Mouse (Mus musculus) ES-CJ7 (cell line): ENCODE data around the gene Tmc8.
A peak's percentile ranks its signal among the peaks of the same experiment; 100 is the strongest.
"Not testable (repeated sequence)": the region's sequence is repeated elsewhere in the genome, so short reads cannot be mapped to it uniquely, and the experiment has no call there.

Experiments used
- DNase-seq: peaks from one replicate; pipeline ENCODE4 v3.0.0; 2011; ENCODE audit warnings: low read depth, low spot score

Gene Tmc8

DNA sequence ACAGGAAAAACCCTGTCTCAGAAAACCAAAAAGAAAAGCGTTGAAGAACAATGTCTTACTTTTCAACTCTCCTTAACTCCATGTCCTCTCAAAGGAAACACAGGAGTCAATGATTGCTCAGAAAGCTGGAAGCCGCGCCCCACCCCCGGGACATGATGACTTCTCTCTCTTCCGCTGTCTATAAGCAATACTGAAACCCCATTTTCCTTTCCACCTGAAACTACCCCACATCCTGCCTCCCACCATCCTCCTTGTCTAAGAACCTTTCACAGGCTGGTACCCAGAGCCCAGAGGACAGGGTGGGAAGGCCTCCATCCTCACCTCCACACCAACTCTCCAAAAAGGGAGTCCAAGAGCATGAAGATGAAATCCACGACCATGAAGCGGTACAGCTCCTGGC lies 9.5 kb upstream of the Tmc8 start:
- DNase-seq = no peak

DNA sequence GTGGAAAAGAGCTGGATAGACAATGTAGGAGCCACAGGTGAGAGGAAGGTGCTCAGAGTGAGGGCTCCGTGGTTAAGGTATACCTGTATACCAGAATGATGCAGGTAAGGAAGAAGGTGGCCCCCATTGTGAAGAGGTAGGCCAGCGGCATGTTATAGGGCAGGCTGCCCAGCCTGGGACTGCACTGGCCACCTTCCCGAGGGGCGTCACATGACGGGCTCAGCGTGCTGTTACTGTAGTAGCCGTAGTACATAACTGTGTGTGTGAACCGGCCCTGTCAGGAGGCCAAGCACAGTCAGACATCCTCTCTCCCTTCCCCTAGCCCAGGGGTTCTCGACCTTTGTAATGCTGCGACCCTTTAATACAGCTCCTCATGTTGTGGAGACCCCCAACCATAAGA lies 7.0 kb upstream of the Tmc8 start:
- no peak for DNase-seq

DNA sequence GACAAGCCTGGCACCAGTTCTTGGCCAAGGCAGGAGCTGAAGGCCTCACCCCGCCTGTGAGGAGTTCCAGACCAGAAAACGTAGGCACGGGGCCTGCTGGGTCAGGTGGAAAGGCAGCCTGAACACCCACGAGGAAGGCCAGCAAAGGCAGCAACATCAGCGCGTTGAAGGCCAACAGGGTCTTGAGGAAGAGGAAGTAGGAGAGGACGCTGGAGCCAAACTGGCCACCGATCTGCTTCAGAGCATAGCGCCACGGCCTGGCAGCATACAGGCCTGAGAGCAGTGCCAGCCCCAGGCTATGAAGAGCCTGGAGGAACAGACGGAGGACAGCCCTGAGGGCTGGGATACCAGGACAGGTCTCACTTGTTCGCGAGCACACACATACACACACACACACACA lies 6.3 kb upstream of the Tmc8 start:
- DNase-seq = no peak

DNA sequence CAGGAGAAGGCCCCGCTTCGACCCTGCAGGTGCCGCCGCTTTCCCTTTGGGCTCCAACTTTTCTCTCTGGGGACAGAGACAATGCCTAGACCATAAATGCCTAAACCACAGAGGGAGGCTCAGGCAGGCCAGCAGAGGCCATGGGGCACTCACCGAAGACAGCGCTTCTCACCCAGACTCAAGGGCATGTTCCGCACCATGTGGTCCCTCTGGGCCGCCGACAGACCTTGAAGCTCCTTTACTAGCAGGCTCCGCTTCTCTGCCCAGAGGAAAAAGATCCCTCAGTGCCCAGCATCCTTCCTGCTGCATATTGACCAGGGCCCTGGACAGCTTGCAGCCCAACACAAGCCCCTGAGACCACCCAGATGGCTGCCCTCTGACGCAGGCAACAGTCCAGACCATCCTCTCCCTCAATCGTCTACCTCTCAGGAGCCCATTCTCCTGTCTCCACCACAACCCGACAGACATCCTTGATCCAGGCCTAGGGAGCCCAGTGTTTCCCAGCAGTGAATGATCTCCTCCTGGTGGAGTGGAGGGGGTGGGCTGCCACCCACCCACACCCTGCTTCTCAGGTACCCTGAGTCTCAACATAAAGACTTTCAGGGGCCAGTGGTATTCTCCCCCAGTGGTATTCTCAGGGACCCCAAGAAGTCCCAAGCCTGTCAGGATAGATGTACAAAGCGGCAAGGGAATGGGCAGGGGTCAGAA lies 5.6 kb upstream of the Tmc8 start:
- DNase-seq = no peak

DNA sequence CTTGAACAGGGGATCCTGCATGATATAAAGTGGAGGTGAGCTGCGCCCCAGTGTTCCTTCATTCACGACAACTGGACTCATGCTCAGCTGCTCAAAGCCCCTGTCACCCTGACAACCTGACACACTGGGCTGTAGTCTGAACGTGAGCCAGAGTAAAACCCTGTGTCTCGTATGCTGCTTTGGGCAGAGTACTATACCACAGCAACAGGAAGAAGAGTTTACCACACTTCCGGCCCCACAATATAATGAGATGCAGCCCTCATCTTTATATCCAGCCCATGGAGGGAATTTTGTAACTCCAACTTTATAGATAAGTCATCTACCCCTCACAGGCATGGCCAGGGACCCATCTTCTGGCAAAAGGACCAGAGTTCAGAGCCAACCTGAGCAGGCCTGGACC lies 4.8 kb upstream of the Tmc8 start:
- DNase-seq = no peak

DNA sequence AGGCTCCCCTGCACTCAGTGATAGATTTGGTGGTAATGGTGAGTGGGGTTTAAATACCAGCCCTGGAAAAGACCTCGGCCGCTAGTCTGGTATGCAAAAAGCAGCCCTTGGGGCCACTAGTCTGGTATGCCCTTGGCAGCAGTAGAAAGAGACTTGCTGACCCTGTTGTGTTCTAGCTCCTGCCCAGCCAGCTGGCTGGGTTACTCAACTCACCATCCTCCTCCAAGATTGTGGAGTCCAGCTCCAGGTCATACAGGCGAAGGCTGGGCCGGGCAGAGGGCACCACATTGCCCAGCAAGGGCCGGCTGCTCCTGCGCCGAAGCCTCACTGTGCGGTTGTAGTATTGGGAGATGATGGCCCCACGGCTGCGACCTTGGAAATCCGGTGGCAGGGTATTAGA lies 3.8 kb upstream of the Tmc8 start:
- DNase-seq = no peak

DNA sequence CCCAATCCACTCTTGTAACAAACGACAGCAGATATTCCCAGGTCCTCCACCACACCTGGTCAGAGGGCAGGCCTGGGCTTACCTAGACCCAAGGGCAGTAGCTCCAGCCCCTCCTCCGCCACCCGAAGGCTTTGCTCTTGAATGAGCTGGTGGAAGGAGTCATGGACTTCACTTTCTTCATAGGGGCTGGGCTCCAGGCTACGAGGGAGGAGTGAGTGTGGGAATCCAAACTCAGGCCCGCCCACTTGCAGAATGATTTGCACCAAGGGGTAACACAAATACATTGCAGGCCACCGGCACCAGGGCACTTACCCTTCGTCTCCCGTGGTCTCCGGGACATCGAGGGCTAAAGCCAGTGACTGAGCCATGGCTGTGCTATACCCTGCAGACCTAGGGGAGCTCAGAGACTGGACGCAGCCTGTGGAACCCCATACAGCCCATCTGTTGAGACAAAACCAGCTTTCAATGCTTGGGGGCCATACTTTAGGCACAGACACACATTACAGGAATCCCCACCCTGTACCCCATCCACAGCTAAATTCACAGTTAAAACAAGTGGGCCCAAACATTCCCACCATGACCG lies 2.9 kb upstream of the Tmc8 start:
- peak; percentile 42 for DNase-seq

DNA sequence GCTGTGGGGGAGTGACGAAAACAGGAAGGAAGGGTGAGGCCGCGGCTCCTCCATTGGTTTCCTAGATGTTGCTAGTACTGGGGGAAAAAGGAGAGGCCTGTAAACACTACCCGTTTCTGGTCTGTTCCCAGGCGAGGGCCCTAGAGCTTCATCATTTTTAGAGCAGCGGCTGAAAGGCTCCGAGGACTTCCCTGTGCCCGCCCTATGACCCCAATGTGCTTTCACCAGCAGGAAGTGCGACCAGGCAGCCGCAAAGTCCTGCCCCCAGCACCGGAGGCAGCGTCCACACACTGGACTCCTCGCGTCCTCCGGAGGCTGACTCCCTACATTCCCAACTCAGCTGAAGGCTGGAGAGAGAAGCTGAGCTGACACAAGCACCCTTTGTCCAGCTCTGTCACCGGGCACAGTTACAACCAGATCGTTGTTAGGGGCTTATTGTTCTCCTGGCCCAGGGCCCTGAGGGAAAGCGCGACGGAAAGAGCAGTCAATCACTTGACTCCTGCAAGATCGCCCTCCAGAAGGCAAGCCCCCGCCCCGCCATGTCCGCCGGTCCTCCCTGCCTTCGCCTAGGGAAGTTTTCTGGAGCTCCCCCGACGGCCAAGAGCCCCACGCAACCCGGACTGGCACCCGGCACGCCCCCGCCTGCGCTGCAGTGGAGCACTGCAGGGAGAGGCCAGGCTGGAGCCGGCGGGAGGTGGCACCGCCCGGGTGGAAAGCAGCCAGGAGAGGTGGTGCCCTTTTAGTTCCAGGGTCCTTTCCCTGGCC lies 2.3 kb upstream of the Tmc8 start:
- DNase-seq = no peak

DNA sequence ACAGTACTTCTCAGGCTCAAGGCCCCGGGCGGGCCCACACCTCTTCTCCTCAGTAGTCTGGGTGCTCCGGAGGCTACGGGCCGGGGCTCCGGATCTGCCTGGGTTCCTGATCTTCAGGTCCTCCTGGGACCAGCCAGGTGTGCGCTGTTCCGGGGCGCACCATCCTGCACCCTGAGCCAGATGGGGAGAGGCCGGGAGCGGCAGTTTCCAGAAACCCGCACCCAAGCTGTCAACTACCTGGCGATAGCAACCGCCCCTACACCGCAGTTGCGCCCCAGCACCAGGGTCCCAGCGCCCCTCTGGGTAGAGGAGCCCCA lies 1.7 kb upstream of the Tmc8 start:
- DNase-seq = no peak

DNA sequence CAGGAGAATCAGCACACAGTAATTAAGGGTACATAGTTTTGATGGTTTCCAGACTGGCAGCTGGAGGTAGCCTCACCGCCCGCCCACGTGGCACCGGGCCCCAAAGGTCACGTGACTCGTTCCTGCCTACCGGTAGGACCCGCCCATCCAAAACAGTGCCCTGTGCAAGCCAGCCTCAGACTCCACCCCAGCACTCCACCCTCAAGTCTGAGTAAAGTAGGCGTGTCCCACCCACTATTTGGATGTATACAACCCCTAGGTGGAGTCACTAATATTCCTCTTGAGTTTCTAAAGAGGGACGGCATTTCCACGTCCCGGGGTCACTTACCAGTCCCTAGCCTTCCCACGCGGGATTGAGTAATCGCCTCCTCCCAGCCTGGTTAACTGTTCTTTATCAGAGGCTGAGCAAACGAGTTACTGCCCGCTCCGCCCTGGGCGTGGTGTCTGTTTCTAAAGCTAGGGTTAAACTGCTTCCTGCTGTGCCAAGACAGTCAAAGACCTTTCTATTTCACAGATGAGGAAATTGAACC lies 1.2 kb upstream of the Tmc8 start:
- DNase-seq = peak; percentile 97

DNA sequence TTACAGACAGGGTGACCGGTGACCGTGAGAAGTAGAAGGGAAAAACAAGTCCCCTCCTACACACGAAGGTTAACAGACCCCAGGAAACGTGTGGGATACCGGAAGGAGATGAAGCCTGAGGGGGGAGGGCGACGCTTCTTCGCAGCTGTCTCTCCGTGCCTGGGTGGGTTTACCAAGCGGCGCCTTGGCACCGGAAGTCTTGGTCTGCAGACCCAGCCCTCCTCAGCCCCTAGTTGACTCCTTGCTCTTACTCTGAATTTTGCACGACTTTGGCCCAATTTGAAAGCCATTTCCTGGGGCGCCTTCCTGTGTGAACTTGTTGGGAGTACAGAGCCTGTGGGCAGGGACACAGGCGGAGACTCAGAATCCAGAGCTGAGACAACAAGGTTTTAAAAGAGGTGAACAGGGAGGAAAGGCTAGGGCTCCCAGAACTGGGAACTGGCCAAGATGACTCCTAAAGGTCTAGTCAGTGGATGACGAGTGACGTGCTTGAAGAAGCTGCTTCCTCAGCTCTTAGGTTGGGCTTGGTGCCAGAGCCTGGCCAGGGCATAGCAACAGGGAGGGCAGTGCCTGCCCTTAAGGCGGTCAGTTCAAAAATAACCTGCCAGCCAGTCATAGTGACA lies 566 bp upstream of the Tmc8 start:
- peak; percentile 76 for DNase-seq

DNA sequence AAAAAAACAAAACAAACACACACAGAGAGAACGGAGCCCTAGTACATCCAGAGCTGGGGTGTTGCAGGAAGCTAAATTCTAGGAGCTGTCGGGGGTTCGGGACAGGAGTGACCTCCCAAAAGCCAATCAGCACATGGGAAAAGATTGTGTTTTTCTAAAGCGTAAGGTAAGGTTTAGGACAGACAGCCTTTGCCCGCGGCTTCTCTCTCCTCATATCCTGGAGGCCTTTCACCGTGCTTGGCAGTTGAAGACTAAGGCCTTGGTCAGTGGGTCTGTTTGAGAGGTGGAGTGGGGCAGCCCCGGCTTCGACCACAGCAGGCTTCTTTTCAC lies 794 bp downstream of the Tmc8 start:
- no peak for DNase-seq

DNA sequence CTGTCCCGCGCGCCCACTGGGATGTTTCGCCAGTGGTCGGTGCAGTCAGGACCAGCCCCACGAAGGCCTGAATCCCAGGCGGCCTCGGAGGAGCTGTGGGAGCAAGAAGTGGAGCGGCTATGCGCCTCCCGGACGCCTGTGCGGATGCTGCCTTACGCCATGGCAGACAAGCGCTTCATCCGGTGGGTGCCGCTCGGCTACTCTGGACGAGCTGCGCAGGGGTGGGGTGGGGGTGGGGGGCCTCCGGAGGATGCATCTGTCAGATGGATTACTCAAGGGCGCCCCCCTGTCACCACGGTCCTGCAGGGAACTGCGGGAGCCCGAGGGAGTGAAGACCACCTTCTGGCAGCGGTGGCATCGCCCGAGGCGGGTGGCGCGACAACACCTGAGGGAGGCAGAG lies 1.2 kb downstream of the Tmc8 start:
- DNase-seq = peak; percentile 77

DNA sequence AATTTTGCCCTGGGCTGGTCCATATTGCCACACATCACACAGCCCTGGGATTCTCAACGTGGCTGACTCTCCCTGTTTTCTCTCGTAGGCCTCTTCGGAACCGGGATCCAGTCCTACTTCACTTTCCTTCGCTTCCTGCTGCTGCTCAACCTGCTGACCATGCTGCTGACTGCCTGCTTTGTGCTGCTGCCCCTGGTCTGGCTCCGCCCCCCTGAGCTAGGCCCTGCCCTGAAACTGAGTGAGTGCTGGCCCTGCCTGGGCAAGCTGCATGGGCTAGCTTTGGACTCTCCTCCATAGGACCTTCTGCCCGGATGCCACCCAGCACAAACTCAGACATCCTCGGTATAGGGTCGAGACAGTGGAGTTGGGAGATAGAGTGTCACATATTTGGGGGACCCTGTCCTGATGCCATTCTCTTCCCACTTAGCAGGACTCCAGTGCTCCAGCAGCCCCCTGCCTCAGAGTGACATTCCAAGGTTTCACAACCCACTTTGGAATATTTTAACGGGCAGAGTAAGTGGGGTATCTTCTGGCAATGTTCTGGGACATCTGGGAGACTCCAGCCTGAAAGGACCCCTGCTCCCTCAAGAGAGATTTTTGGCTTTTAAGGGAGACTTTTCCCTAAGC lies 1.9 kb downstream of the Tmc8 start:
- no peak for DNase-seq

DNA sequence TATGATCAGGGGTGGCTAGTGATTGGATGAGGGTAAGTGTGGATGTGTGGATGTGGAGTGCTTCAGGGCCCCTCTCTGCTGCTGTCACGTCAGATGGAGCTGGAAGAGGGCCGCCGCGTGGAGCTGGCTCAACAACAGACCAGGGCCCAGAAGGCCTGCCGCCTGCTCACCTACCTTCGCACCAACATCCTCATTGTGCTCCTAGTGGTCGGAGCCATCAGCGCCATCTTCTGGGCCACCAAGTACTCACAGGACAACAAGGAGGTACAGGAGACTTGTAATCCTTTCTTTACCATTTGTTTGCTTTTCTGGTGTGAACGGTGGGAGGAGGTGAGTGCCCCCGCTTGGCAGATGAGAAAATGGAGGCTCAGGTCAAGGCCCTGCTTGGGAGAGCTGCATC lies 4.4 kb downstream of the Tmc8 start:
- peak; percentile 90 for DNase-seq

DNA sequence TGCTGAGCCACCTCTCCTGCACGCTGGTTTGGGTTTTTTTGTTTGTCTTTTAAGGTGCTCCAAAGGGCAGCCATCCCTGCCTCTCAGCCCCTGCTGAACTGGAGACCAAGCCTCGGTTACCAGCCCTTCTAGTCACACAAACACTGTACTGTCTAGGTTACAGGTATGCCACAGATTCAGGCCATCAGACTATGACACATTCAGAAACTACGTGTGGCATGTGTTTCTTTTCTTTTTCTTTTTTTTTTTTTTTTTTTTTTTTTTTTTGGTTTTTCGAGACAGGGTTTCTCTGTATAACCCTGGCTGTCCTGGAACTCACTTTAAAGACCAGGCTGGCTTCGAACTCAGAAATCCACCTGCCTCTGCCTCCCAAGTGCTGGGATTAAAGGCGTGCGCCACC lies 6.6 kb downstream of the Tmc8 start:
- not testable (repeated sequence) for DNase-seq

DNA sequence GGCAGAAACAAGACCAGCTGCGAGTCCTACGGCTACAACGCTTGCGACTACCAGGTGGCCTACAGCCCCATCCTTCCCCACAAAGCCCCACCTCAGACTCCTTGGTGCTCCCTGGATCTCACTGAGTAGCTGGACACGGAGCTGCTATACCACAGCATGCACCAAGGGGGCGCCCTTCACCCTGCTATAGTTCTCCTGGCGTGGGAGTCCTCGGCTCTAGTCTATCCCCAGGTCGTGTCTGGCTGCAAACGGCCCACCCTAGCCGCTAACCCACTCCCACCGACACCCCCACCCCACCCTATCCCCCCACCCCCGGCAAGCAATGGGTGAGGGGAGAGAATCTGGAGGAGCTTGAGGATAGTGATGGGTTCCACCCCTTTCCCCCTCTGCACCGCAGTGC lies 8.4 kb downstream of the Tmc8 start:
- DNase-seq = peak; percentile 79

DNA sequence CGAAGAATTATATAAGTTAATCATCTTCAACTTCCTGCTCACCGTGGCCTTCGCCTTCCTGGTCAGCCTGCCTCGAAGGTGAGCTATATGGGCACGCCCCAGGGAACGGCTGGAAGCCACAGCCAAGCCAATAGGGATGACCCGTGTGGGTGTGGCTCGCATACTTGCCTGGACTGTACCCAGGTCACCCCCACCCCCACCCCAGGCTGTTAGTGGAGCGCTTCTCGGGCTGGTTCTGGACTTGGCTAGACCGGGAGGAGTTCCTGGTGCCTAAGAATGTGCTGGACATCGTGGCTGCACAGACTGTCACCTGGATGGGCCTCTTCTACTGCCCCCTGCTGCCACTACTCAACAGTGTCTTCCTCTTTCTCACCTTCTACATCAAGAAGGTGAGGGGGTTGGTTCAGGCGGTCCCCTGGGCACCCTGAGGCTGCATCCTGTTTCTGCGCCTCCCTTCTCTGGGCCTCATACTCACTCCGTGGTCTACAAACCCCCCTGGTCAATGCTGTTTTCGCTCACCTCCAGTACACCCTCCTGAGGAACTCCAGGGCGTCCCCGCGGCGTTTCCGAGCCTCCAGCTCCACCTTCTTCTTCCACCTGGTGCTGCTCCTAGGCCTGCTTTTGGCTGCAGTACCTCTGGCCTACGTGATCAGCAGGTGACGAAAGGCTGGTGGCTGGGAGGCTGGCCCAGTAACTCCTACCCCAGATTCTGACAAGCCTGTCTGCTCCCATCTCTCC lies 9.0 kb downstream of the Tmc8 start:
- DNase-seq = peak; percentile 73

DNA sequence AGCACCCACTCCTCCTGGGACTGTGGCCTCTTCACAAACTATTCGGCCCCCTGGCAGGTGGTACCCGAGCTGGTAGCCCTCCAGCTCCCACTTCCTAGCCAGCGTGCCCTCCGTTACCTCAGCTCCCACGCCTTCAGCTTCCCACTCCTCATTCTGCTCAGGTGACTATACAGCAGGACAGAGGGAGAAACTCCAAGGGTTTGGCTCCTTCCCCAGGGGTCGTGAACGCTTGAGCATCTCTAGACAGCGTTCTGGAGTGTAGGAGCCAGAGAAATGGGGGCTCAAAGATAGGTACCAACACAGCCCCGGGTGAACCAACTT lies 9.5 kb downstream of the Tmc8 start:
- no peak for DNase-seq

DNA sequence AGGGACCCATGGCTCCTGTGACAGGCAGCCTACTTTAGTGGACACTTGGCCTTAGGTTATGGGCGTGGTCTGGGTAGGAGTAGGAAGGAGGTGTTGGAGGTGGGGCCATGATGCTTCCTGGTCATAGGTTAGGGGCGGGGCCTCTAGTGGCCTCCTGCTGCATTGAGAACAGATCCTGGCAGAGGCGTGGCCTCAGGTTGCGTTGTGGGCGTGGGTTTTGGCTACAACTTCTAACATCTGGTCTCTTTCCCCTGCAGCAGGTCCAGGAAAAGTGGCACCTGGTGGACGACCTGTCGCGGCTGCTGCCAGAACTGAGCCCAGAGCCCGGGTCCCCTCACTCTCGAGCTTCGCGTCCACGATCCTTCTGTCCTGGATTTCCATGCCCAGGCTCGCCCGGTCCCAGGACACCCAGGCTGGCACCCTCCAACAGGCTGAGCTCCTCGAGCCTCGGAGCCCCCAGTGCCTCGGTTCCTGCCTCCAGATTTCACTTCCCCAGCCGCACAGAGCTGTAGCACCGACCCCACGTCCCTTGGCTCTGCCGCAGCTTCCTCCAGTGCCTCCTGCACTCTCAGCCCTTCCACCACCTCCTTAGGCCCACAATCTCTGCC lies 10.5 kb downstream of the Tmc8 start:
- DNase-seq = peak; percentile 94

DNA sequence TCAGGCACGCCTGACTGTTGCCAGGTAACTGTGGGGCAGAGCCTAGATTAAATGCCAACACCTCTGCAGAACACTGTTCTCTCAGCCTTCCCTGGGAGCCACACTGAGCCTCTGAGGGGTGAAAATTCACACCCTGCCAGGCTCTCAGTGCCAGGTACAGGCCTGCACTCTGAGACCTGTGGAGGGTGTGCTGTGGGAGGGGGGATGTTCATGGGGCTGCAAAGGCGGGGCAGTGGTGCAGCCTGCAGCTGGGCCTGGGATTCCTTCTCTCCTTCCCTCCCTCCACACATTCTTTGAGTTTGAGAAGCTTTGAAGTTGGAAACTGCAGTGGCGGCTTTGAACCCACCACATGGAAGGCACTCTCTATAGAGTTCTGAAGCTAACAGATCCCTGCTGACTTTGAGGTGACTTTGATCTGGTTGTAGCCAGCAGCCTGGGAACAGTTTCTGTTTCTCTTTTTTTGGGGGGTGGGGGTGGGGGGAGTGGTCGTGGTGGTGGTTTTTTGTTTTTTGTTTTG lies 12.2 kb downstream of the Tmc8 start:
- DNase-seq = no peak
